Mouse (Mus musculus) T-cell, adult 66 days (primary cell): ENCODE data around the gene Mdm4. TPM values are rescaled to one million over a fixed set of nuclear protein-coding genes. Genes with fewer than 3 reads are reported as not detected.

Source experiments
- total RNA-seq, 2 experiments: library from RNA; stranded (reverse); gene quantifications; 3 replicates in 1 of 2; 4 replicates in 1 of 2; pipeline ENCODE4 v1.2.4; 2023

The Mdm4 gene
- 100 to 1,000 TPM; 266 to 267 TPM for total RNA-seq

DNA sequence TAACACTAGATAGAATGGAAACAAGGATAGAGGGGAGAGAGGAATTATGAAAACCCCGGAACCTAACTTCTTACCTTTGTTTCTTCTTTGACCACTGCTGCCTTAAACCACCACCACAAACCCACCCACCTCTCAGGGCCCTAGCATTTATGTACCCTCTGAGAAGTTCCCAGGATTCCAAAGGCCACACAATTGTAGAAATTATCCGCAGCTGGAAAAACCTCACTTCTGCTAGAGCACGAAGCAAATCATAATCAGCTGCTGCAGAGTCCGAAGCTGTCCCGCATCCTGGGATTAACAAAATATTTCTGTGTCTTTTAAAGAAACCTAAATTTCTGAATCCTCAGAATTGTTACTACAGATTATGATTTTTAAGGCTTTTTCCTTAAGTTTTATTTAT, at the start of gene Mdm4:
Gene Mdm4 (minus strand): TSS at position 101 of the 400 bp plus-strand sequence.

DNA sequence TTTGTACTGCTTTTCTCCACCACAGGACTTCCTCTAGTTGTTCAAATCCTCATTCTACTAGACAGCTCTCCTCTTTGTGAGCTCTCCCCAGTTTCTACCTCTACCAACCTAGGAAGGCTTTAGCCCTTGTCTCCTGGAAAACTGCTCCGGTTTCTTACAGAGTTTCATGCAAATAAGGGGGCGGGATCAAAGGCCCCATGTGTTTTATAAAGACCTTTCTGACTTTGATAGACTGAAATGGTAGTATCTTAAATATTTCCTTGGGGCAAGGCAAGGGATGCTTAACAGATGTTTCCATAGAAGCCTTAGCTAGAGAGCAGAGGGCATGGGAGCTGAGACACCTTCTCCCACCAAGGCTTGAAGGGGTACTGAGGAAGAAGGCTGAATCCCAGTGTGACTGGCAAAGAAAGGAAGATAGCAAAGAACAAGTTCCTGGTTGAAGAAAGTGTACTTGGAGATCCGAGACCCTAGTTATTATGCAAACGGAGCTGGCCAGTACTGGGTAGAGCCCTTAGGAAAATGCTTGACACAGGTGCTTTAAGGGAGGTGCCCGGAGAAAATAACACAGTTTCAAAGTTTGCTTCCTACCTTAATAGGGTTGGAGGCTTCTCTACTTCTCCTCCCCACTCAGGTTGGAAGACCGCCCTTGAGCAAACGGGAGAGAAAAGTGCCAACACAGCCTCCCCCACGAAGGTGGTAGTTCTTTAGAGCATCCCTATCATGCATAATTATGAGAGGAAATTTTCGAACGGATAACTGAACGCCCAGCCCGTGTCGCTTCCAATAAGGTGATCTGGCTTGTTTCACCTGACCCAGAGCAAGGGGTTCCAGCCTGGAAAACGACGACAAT, 14.9 kb upstream of the Mdm4 start, which contains the start of gene Pik3c2b:
Gene Pik3c2b (plus strand): TSS at position 657 of the 850 bp plus-strand sequence.

Other genes with a start within 250 kb of the Mdm4 start
- gene Lrrn2, start 150.3 kb downstream of the Mdm4 start, total RNA-seq = under 1 TPM in 1 of 2 experiments, not detected in 1; 0.33 TPM
- 1 to 10 TPM; 5.5 to 7.0 TPM for gene Pik3c2b, start 15.1 kb upstream of the Mdm4 start, total RNA-seq
- gene Ppp1r15b, start 100.6 kb upstream of the Mdm4 start, total RNA-seq = 100 to 1,000 TPM; 103 to 110 TPM
- gene Plekha6, start 133.6 kb upstream of the Mdm4 start, total RNA-seq = 10 to 100 TPM; 18.2 to 20.8 TPM